Mouse (Mus musculus) small intestine, adult 2 months (tissue): ENCODE results near the gene Tmem91. TPM values are rescaled to one million over a fixed set of nuclear protein-coding genes. Genes with fewer than 3 reads are reported as not detected.

ENCODE experiments used
- H3K27ac ChIP-seq: fragments of 200-500 bp; 2 replicates; pipeline ENCODE4 v1.5.1; 2012; ENCODE audit warnings: low read depth, low read length, control low read depth, inconsistent platforms; ENCODE audit not compliant: insufficient read depth
- H3K27me3 ChIP-seq: fragments of 200-500 bp; 2 replicates; pipeline ENCODE4 v1.6.1; 2012; ENCODE audit warnings: mild to moderate bottlenecking, moderate library complexity, low read length, inconsistent platforms; ENCODE audit not compliant: control insufficient read depth, insufficient read depth
- H3K36me3 ChIP-seq: fragments of 200-500 bp; 2 replicates; pipeline ENCODE4 v1.6.1; 2012; ENCODE audit warnings: mild to moderate bottlenecking, low read length, control low read depth, inconsistent platforms; ENCODE audit not compliant: control insufficient read depth, insufficient read depth
- H3K4me1 ChIP-seq: fragments of 200-500 bp; 2 replicates; pipeline ENCODE4 v1.6.1; 2012; ENCODE audit warnings: low read length, inconsistent platforms, mixed read lengths; ENCODE audit not compliant: control insufficient read depth, insufficient read depth, insufficient read length
- H3K4me3 ChIP-seq: fragments of 200-500 bp; 2 replicates; pipeline ENCODE4 v1.5.1; 2012; ENCODE audit warnings: low read depth, mild to moderate bottlenecking, control low read depth, inconsistent platforms, low read length, moderate library complexity
- CTCF ChIP-seq: fragments of 200-500 bp; IDR thresholded peaks from 2 replicates; pipeline ENCODE4 v1.5.1; 2012; ENCODE audit warnings: low read depth, mild to moderate bottlenecking, control low read depth, inconsistent platforms, low read length, moderate library complexity, mixed read lengths; ENCODE audit not compliant: insufficient replicate concordance, insufficient read length; ENCODE audit errors: extremely low read depth
- POLR2A ChIP-seq: fragments of 200-500 bp; IDR thresholded peaks from 2 replicates; pipeline ENCODE4 v1.6.1; 2012; ENCODE audit warnings: low read depth, mild to moderate bottlenecking, control low read depth, inconsistent platforms, low read length, moderate library complexity
- WGBS: fragments of 180-500 bp; shearing (Covaris S2); methylation state at CpG from one replicate; pipeline ENCODE4 v1.1.7; 2018; 5-methylcytosine and 5-hydroxymethylcytosine counted together
- polyA plus RNA-seq: library from polyadenylated mRNA; depleted of rRNA; stranded (reverse); fragments of >200 nt; gene quantifications from 2 replicates; pipeline ENCODE4 v1.2.3, GENCODE M21; 2012

Gene Tmem91
- polyA plus RNA-seq, 1 experiment: 0.23 TPM

- no peak overlapping the region for H3K4me3 ChIP-seq
- H3K4me1 ChIP-seq: peaks cover 3% of the 10 kb centered on the region; the same call in 1 of the 2 replicates
- 83% methylated on average over 12 of the region's 12 CpGs for WGBS
- no peak overlapping the region for H3K27ac ChIP-seq
- no peaks in the 10 kb centered on the region for H3K27me3 ChIP-seq
- no peak for TF ChIP-seq CTCF
- TF ChIP-seq POLR2A: no peak
- no peaks in the 10 kb centered on the region for H3K36me3 ChIP-seq
These were observed 22.7 kb downstream of the Tmem91 start for GRCm38 (mm10) chr7:25652244-25652759.

GRCm38 (mm10) chr7:25651281-25651680, 23.7 kb downstream of the Tmem91 start:
- TF ChIP-seq CTCF: no peak
- no peak for TF ChIP-seq POLR2A
- no peaks in the 10 kb centered on the region for H3K36me3 ChIP-seq
- peak overlapping the region; percentile 1; the same call in 1 of the 2 replicates for H3K4me3 ChIP-seq
- H3K27me3 ChIP-seq: no peaks in the 10 kb centered on the region
- H3K27ac ChIP-seq: peak overlapping the region; percentile 53
- WGBS: 89% methylated on average over 8 of the region's 8 CpGs
- peaks cover 3% of the 10 kb centered on the region; the same call in 1 of the 2 replicates for H3K4me1 ChIP-seq

- 75% methylated on average over 5 of the region's 5 CpGs for WGBS
- Histone ChIP-seq H3K27me3 (no peaks in the 10 kb centered on the region), H3K27ac (no peak overlapping the region), H3K4me3 (no peak overlapping the region), H3K4me1 (no peaks in the 10 kb centered on the region; the same call in 1 of the 2 replicates), H3K36me3 (0 out of 2 replicates have a peak, but pooled peaks cover 2% of the 10 kb centered on the region)
- TF ChIP-seq CTCF: no peak
- no peak for TF ChIP-seq POLR2A
These were observed 25.1 kb downstream of the Tmem91 start for GRCm38 (mm10) chr7:25649839-25650238.

- no peak overlapping the region for H3K4me3 ChIP-seq
- peak; percentile 28; the same call in 1 of the 2 replicates for TF ChIP-seq CTCF
- no peak for TF ChIP-seq POLR2A
- no peaks in the 10 kb centered on the region for H3K27me3 ChIP-seq
- 0 out of 2 replicates have a peak, but pooled peaks cover 2% of the 10 kb centered on the region for H3K36me3 ChIP-seq
- no peaks in the 10 kb centered on the region; the same call in 1 of the 2 replicates for H3K4me1 ChIP-seq
- 60% methylated on average over 5 of the region's 5 CpGs for WGBS
- no peak overlapping the region; the same call in 1 of the 2 replicates for H3K27ac ChIP-seq
These were observed 27.3 kb downstream of the Tmem91 start for GRCm38 (mm10) chr7:25647574-25648123.

- 67% methylated on average over 14 of the region's 14 CpGs for WGBS
- no peak overlapping the region for H3K4me3 ChIP-seq
- H3K4me1 ChIP-seq: no peaks in the 10 kb centered on the region
- no peak for TF ChIP-seq CTCF
- no peak for TF ChIP-seq POLR2A
- H3K36me3 ChIP-seq: peaks cover 5% of the 10 kb centered on the region; the same call in 1 of the 2 replicates
- no peak overlapping the region for H3K27ac ChIP-seq
- no peaks in the 10 kb centered on the region for H3K27me3 ChIP-seq
These were observed 29.9 kb downstream of the Tmem91 start for GRCm38 (mm10) chr7:25645074-25645473.

GRCm38 (mm10) chr7:25644631-25645030, 30.3 kb downstream of the Tmem91 start:
- Histone ChIP-seq H3K36me3 (peaks cover 5% of the 10 kb centered on the region; the same call in 1 of the 2 replicates), H3K27ac (no peak overlapping the region), H3K27me3 (no peaks in the 10 kb centered on the region), H3K4me3 (no peak overlapping the region), H3K4me1 (no peaks in the 10 kb centered on the region)
- WGBS: 83% methylated on average over 4 of the region's 4 CpGs
- TF ChIP-seq CTCF (no peak), POLR2A (no peak)

- TF ChIP-seq POLR2A: no peak
- TF ChIP-seq CTCF: no peak
- Histone ChIP-seq H3K27me3 (no peaks in the 10 kb centered on the region), H3K27ac (no peak overlapping the region), H3K4me1 (no peaks in the 10 kb centered on the region), H3K4me3 (no peak overlapping the region), H3K36me3 (peaks cover 5% of the 10 kb centered on the region; the same call in 1 of the 2 replicates)
- 73% methylated on average over 10 of the region's 10 CpGs for WGBS
These were observed 30.8 kb downstream of the Tmem91 start for GRCm38 (mm10) chr7:25644136-25644535.

GRCm38 (mm10) chr7:25639754-25640153, 35.2 kb downstream of the Tmem91 start:
- no peak overlapping the region for H3K4me3 ChIP-seq
- H3K4me1 ChIP-seq: peaks cover 3% of the 10 kb centered on the region; the same call in 1 of the 2 replicates
- no peak overlapping the region for H3K27ac ChIP-seq
- TF ChIP-seq CTCF (no peak), POLR2A (no peak)
- no peaks in the 10 kb centered on the region for H3K27me3 ChIP-seq
- H3K36me3 ChIP-seq: peaks cover 4% of the 10 kb centered on the region; the same call in 1 of the 2 replicates
- 98% methylated on average over 4 of the region's 4 CpGs for WGBS
